Mouse (Mus musculus): ENCODE measurements around the gene Fli1.

DNA sequence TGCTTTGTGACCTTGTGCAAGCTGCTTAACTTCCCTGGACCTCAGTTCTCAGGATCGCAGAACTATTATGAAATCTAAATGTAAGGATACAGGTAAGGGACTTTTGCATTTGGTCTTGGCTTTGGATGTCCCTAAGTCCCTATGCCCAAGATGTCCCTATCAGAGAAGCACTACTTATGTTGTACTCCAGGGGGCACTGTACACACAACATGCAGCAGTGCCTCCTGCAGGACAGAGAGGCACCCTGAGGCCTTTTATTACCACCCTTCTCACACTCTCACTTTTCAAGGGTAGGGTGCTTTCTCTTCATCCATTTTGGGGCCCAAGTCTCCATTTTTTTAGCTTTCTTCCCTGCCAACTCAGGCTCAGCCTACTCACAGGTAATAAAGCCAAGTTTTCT is 154.5 kb downstream of the Fli1 start:
- no peak for TF ChIP-seq CTCF (IDR thresholded peaks at IDR 0.05; ENCODE audit: low read depth, low read length)
- TF ChIP-seq GATA2 (IDR thresholded peaks at IDR 0.05; ENCODE audit: borderline replicate concordance, low read depth, low read length), result no peak
- no peak for TF ChIP-seq GATA1 (IDR thresholded peaks at IDR 0.05; ENCODE audit: borderline replicate concordance, low read length)
- TF ChIP-seq POLR2AphosphoS5 (IDR thresholded peaks at IDR 0.05; ENCODE audit: insufficient replicate concordance, low read depth, low read length), result no peak
- TF ChIP-seq TAL1 (conservative IDR thresholded peaks at IDR 0.05; ENCODE audit: low read depth, low read length), result no peak
